Mouse (Mus musculus): ENCODE measurements around the gene Exosc1. TPM values are rescaled to one million over a fixed set of nuclear protein-coding genes. Genes with fewer than 3 reads are reported as not detected.

Exosc1 gene
- polyA plus RNA-seq, 1 experiment from 2014 or later, result 34.5 TPM

GRCm38 (mm10) chr19:41905246-41905645 lies 28.0 kb downstream of the Exosc1 start:
- ATAC-seq (no peak), DNase-seq (no peak)
- no peak overlapping the region for H3K4me2 ChIP-seq (ENCODE audit: low read depth, low read length)
- peak overlapping the region; percentile 75; the same call in 1 of the 2 replicates for H3K27ac ChIP-seq (ENCODE audit: low read depth)
- H3K27me3 ChIP-seq (ENCODE audit: insufficient read depth, low read length), result no peaks in the 10 kb centered on the region
- H3K4me3 ChIP-seq (ENCODE audit: low read depth, low read length), result no peak overlapping the region
- WGBS (ENCODE audit: insufficient replicate concordance), result 91% methylated on average over 2 of the region's 2 CpGs
- peaks cover 45% of the 10 kb centered on the region for H3K4me1 ChIP-seq (ENCODE audit: insufficient read depth)
- no peaks in the 10 kb centered on the region for H3K9me3 ChIP-seq (ENCODE audit: low read length)
- no peak for TF ChIP-seq CTCF (IDR thresholded peaks at IDR 0.05; ENCODE audit: low read depth)
- TF ChIP-seq EP300 (IDR thresholded peaks at IDR 0.05; ENCODE audit: low read depth), result no peak
- no peaks in the 10 kb centered on the region for H3K36me3 ChIP-seq (replicated peaks; ENCODE audit: insufficient read depth, low read length)
- H3K9ac ChIP-seq (replicated peaks), result no peak overlapping the region

GRCm38 (mm10) chr19:41902848-41903593 lies 30.2 kb downstream of the Exosc1 start:
- no peak overlapping the region for H3K27ac ChIP-seq (ENCODE audit: low read depth)
- no peaks in the 10 kb centered on the region for H3K9me3 ChIP-seq (ENCODE audit: low read length)
- 40% methylated on average over 10 of the region's 10 CpGs for WGBS (ENCODE audit: insufficient replicate concordance)
- TF ChIP-seq CTCF (IDR thresholded peaks at IDR 0.05; ENCODE audit: low read depth) (no peak), EP300 (IDR thresholded peaks at IDR 0.05; ENCODE audit: low read depth) (no peak)
- no peaks in the 10 kb centered on the region for H3K36me3 ChIP-seq (replicated peaks; ENCODE audit: insufficient read depth, low read length)
- no peak overlapping the region for H3K4me3 ChIP-seq (ENCODE audit: low read depth, low read length)
- no peak for DNase-seq
- H3K4me1 ChIP-seq (ENCODE audit: insufficient read depth), result peaks cover 34% of the 10 kb centered on the region
- no peak overlapping the region for H3K9ac ChIP-seq (replicated peaks)
- ATAC-seq, result no peak
- H3K4me2 ChIP-seq (ENCODE audit: low read depth, low read length), result no peak overlapping the region
- no peaks in the 10 kb centered on the region for H3K27me3 ChIP-seq (ENCODE audit: insufficient read depth, low read length)

GRCm38 (mm10) chr19:41901696-41902095 lies 31.5 kb downstream of the Exosc1 start:
- WGBS (ENCODE audit: insufficient replicate concordance), result 51% methylated on average over 2 of the region's 2 CpGs
- peaks cover 20% of the 10 kb centered on the region for H3K4me1 ChIP-seq (ENCODE audit: insufficient read depth)

GRCm38 (mm10) chr19:41900495-41901090 lies 32.6 kb downstream of the Exosc1 start:
- Histone ChIP-seq H3K4me2 (ENCODE audit: low read depth, low read length) (0 out of 2 replicates have a peak overlapping the region, but pooled peaks have one; percentile 9), H3K4me1 (ENCODE audit: insufficient read depth) (peaks cover 13% of the 10 kb centered on the region; the same call in 1 of the 2 replicates), H3K9me3 (ENCODE audit: low read length) (no peaks in the 10 kb centered on the region), H3K27ac (ENCODE audit: low read depth) (peak overlapping the region; percentile 72), H3K9ac (replicated peaks) (no peak overlapping the region), H3K27me3 (ENCODE audit: insufficient read depth, low read length) (no peaks in the 10 kb centered on the region), H3K4me3 (ENCODE audit: low read depth, low read length) (no peak overlapping the region), H3K36me3 (replicated peaks; ENCODE audit: insufficient read depth, low read length) (no peaks in the 10 kb centered on the region)
- WGBS (ENCODE audit: insufficient replicate concordance), result 40% methylated on average over 8 of the region's 8 CpGs
- no peak for DNase-seq
- no peak for TF ChIP-seq CTCF (IDR thresholded peaks at IDR 0.05; ENCODE audit: low read depth)
- TF ChIP-seq EP300 (IDR thresholded peaks at IDR 0.05; ENCODE audit: low read depth), result no peak
- ATAC-seq, result 0 out of 2 replicates have a peak, but pooled peaks have one; percentile 12

More at GRCm38 (mm10) chr19:41901696-41902095, 31.5 kb downstream of the Exosc1 start:
- Histone ChIP-seq H3K27me3 (ENCODE audit: insufficient read depth, low read length) (no peaks in the 10 kb centered on the region), H3K4me3 (ENCODE audit: low read depth, low read length) (no peak overlapping the region), H3K27ac (ENCODE audit: low read depth) (peak overlapping the region; percentile 72), H3K9ac (replicated peaks) (no peak overlapping the region), H3K4me2 (ENCODE audit: low read depth, low read length) (no peak overlapping the region), H3K9me3 (ENCODE audit: low read length) (no peaks in the 10 kb centered on the region), H3K36me3 (replicated peaks; ENCODE audit: insufficient read depth, low read length) (no peaks in the 10 kb centered on the region)
- ATAC-seq, result no peak
- TF ChIP-seq CTCF (IDR thresholded peaks at IDR 0.05; ENCODE audit: low read depth), result no peak
- no peak for TF ChIP-seq EP300 (IDR thresholded peaks at IDR 0.05; ENCODE audit: low read depth)
- no peak for DNase-seq

GRCm38 (mm10) chr19:41898860-41899259 lies 34.4 kb downstream of the Exosc1 start:
- Histone ChIP-seq H3K4me2 (ENCODE audit: low read depth, low read length) (no peak overlapping the region), H3K27ac (ENCODE audit: low read depth) (no peak overlapping the region), H3K27me3 (ENCODE audit: insufficient read depth, low read length) (no peaks in the 10 kb centered on the region), H3K4me3 (ENCODE audit: low read depth, low read length) (no peak overlapping the region), H3K4me1 (ENCODE audit: insufficient read depth) (peaks cover 18% of the 10 kb centered on the region), H3K9me3 (ENCODE audit: low read length) (no peaks in the 10 kb centered on the region), H3K36me3 (replicated peaks; ENCODE audit: insufficient read depth, low read length) (no peaks in the 10 kb centered on the region), H3K9ac (replicated peaks) (no peak overlapping the region)
- peak; percentile 32 for DNase-seq
- WGBS (ENCODE audit: insufficient replicate concordance), result 56% methylated on average over 4 of the region's 4 CpGs
- TF ChIP-seq CTCF (IDR thresholded peaks at IDR 0.05; ENCODE audit: low read depth) (peak; percentile 87), EP300 (IDR thresholded peaks at IDR 0.05; ENCODE audit: low read depth) (no peak)
- ATAC-seq, result no peak

- H3K4me2 ChIP-seq (ENCODE audit: low read depth, low read length), result peak overlapping the region; percentile 89
- TF ChIP-seq EP300 (IDR thresholded peaks at IDR 0.05; ENCODE audit: low read depth) (0 out of 2 replicates have a peak, but pooled peaks have one; percentile 34), CTCF (IDR thresholded peaks at IDR 0.05; ENCODE audit: low read depth) (no peak)
- DNase-seq (no peak), ATAC-seq (peak; percentile 10)
- no peak overlapping the region for H3K27ac ChIP-seq (ENCODE audit: low read depth)
- no peaks in the 10 kb centered on the region for H3K27me3 ChIP-seq (ENCODE audit: insufficient read depth, low read length)
- WGBS (ENCODE audit: insufficient replicate concordance), result 18% methylated on average over 18 of the region's 18 CpGs
- H3K4me1 ChIP-seq (ENCODE audit: insufficient read depth), result peaks cover 18% of the 10 kb centered on the region
- H3K36me3 ChIP-seq (replicated peaks; ENCODE audit: insufficient read depth, low read length), result 0 out of 2 replicates have a peak, but pooled peaks cover 3% of the 10 kb centered on the region
- H3K9ac ChIP-seq (replicated peaks), result peak overlapping the region; percentile 54
- H3K9me3 ChIP-seq (ENCODE audit: low read length), result no peaks in the 10 kb centered on the region
- peak overlapping the region; percentile 73 for H3K4me3 ChIP-seq (ENCODE audit: low read depth, low read length)
These were observed 36.9 kb downstream of the Exosc1 start for GRCm38 (mm10) chr19:41896319-41896711.

Measured in liver, postnatal 0 days (tissue).